In the genomic region with DNA sequence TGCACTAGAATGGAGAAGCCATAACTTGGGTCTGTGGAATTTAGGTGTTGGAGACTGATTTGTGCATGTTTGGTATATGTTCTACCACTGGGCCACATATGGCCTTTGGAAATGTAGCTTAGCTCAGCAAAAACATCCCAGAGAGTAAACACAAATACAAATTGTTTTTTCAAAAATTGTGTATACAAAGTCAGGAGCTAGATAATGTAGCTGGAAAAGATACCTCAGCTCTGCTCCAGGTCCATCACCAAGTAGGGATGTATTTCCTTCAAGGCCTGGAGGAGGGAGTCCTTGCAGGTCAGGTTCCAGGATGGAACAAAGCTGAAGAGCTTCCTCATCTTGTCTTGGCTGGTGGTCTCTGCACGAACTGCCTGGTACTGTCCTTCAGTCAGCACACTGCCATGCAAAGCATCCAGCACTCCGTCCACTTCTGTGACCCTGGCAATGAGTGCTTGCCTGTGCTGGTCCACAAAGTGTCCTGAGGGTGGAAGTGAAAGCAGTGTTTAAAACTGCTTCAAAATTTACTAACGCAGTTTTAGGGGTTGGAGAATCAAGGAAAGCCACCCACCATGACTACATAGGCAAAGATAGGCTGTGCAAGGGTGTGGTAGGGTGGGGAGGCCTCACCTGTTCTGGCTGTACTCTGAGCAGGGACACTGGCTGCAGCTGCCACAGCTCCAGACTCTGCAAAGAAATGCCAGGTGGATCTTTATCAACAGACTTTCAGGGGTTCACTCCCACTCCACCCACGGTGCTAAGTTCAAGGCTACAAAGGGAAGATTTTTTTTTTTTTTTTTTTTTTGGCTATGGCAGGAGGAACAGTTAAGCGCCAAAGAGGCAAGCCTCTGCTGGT, we compare ENCODE assay signal across 8 mouse cellular contexts. TPM values are rescaled to one million over a fixed set of nuclear protein-coding genes. Genes with fewer than 3 reads are reported as not detected.
A peak's percentile ranks its signal among the peaks of the same experiment; 100 is the strongest.
DNase-seq lines count a peak whose midpoint lies in the region; ATAC-seq and TF ChIP-seq lines count a peak whose summit lies in the region.

No protein-coding gene starts in this region.

- no peak overlapping the region for H3K4me2 ChIP-seq in forebrain, embryonic 12.5 days
- no peak overlapping the region for H3K4me2 ChIP-seq in forebrain, embryonic 14.5 days (ENCODE audit: low read length)
- H3K4me2 ChIP-seq in midbrain, embryonic 11.5 days, result no peak overlapping the region
- peak overlapping the region; percentile 58 for H3K4me2 ChIP-seq in stomach, postnatal 0 days (replicated peaks; ENCODE audit: low read depth)

- H3K27ac ChIP-seq in forebrain, embryonic 12.5 days, result no peak overlapping the region
- H3K27ac ChIP-seq in forebrain, embryonic 14.5 days (ENCODE audit: low read depth, low read length), result no peak overlapping the region
- H3K27ac ChIP-seq in midbrain, embryonic 10.5 days (replicated peaks), result no peak overlapping the region; the same call in 1 of the 2 replicates
- no peak overlapping the region for H3K27ac ChIP-seq in midbrain, embryonic 11.5 days (ENCODE audit: low read depth, low read length)
- peak overlapping the region; percentile 90 for H3K27ac ChIP-seq in stomach, postnatal 0 days (replicated peaks)

- DNase-seq in forebrain, embryonic 14.5 days (ENCODE audit: low spot score), result no peak
- no peak for DNase-seq in midbrain, embryonic 10.5 days (ENCODE audit: low spot score)
- no peak for DNase-seq in midbrain, embryonic 11.5 days (ENCODE audit: low spot score, missing footprints)
- peak; percentile 21 for DNase-seq in liver
- peak; percentile 47 for DNase-seq in stomach, postnatal 0 days (ENCODE audit: low spot score)
- DNase-seq in spleen, adult 12 weeks (ENCODE audit: low spot score), result no peak
- no peak for DNase-seq in cerebellum, postnatal 36 days

- no peak overlapping the region for H3K9ac ChIP-seq in forebrain, embryonic 12.5 days
- no peak overlapping the region for H3K9ac ChIP-seq in forebrain, embryonic 14.5 days (ENCODE audit: low read length)
- no peak overlapping the region for H3K9ac ChIP-seq in midbrain, embryonic 11.5 days (ENCODE audit: low read length)
- peak overlapping the region; percentile 55 for H3K9ac ChIP-seq in stomach, postnatal 0 days (ENCODE audit: low read length)

- ATAC-seq in forebrain, embryonic 12.5 days (ENCODE audit: low FRiP score), result peak; percentile 36; the same call in 1 of the 2 replicates
- ATAC-seq in forebrain, embryonic 14.5 days, result no peak
- no peak for ATAC-seq in midbrain, embryonic 11.5 days (ENCODE audit: low FRiP score)
- peak; percentile 68 for ATAC-seq in stomach, postnatal 0 days (ENCODE audit: low FRiP score, low TSS enrichment)

- no peak for TF ChIP-seq EP300 in stomach, postnatal 0 days (optimal IDR thresholded peaks at IDR 0.05)

- 0 out of 2 replicates have a peak, but pooled peaks cover 4% of the 10 kb centered on the region for H3K4me1 ChIP-seq in forebrain, embryonic 12.5 days
- H3K4me1 ChIP-seq in forebrain, embryonic 14.5 days (ENCODE audit: control insufficient read depth, insufficient read depth, low read length), result no peaks in the 10 kb centered on the region
- peaks cover 12% of the 10 kb centered on the region for H3K4me1 ChIP-seq in midbrain, embryonic 10.5 days
- no peaks in the 10 kb centered on the region for H3K4me1 ChIP-seq in midbrain, embryonic 11.5 days (ENCODE audit: control insufficient read depth, insufficient read depth, low read length)
- no peaks in the 10 kb centered on the region for H3K4me1 ChIP-seq in stomach, postnatal 0 days (replicated peaks; ENCODE audit: control insufficient read depth, insufficient read depth)

- no peak overlapping the region for H3K4me3 ChIP-seq in forebrain, embryonic 12.5 days (replicated peaks)
- no peak overlapping the region for H3K4me3 ChIP-seq in forebrain, embryonic 14.5 days (ENCODE audit: low read depth, low read length)
- H3K4me3 ChIP-seq in midbrain, embryonic 10.5 days, result 0 out of 2 replicates have a peak overlapping the region, but pooled peaks have one; percentile 30
- no peak overlapping the region for H3K4me3 ChIP-seq in midbrain, embryonic 11.5 days (ENCODE audit: low read depth, low read length)
- peak overlapping the region; percentile 41 for H3K4me3 ChIP-seq in stomach, postnatal 0 days (ENCODE audit: low read depth, low read length)

- no peak for TF ChIP-seq CTCF in stomach, postnatal 0 days (IDR thresholded peaks at IDR 0.05; ENCODE audit: low read depth)

- peaks cover 28% of the 10 kb centered on the region for H3K36me3 ChIP-seq in forebrain, embryonic 12.5 days (replicated peaks)
- peaks cover 36% of the 10 kb centered on the region for H3K36me3 ChIP-seq in forebrain, embryonic 14.5 days (ENCODE audit: control insufficient read depth, insufficient read depth, low read length)
- peaks cover 52% of the 10 kb centered on the region for H3K36me3 ChIP-seq in midbrain, embryonic 10.5 days
- H3K36me3 ChIP-seq in midbrain, embryonic 11.5 days (ENCODE audit: control insufficient read depth, insufficient read depth, low read length), result no peaks in the 10 kb centered on the region
- peaks cover 3% of the 10 kb centered on the region; the same call in 1 of the 2 replicates for H3K36me3 ChIP-seq in stomach, postnatal 0 days (ENCODE audit: control insufficient read depth, insufficient read depth, low read length)

- WGBS in forebrain, embryonic 12.5 days, result 48% methylated on average over 5 of the region's 5 CpGs
- 54% methylated on average over 5 of the region's 5 CpGs for WGBS in forebrain, embryonic 14.5 days
- 54% methylated on average over 5 of the region's 5 CpGs for WGBS in midbrain, embryonic 10.5 days
- WGBS in midbrain, embryonic 11.5 days, result 48% methylated on average over 5 of the region's 5 CpGs
- WGBS in stomach, postnatal 0 days, result 23% methylated on average over 5 of the region's 5 CpGs

- H3K27me3 ChIP-seq in forebrain, embryonic 12.5 days, result no peaks in the 10 kb centered on the region
- H3K27me3 ChIP-seq in forebrain, embryonic 14.5 days (replicated peaks; ENCODE audit: control insufficient read depth, insufficient read depth, low read length), result no peaks in the 10 kb centered on the region
- no peaks in the 10 kb centered on the region for H3K27me3 ChIP-seq in midbrain, embryonic 10.5 days (ENCODE audit: low read depth, poor library complexity, severe bottlenecking)
- H3K27me3 ChIP-seq in midbrain, embryonic 11.5 days (ENCODE audit: control insufficient read depth, insufficient read depth, low read length), result no peaks in the 10 kb centered on the region
- H3K27me3 ChIP-seq in stomach, postnatal 0 days (ENCODE audit: control insufficient read depth, insufficient read depth, low read length), result no peaks in the 10 kb centered on the region

- H3K9me3 ChIP-seq in forebrain, embryonic 12.5 days, result no peaks in the 10 kb centered on the region
- no peaks in the 10 kb centered on the region for H3K9me3 ChIP-seq in forebrain, embryonic 14.5 days (replicated peaks; ENCODE audit: control insufficient read depth, low read length)
- no peaks in the 10 kb centered on the region for H3K9me3 ChIP-seq in midbrain, embryonic 10.5 days (replicated peaks)
- no peaks in the 10 kb centered on the region for H3K9me3 ChIP-seq in midbrain, embryonic 11.5 days (ENCODE audit: control insufficient read depth, low read length)
- H3K9me3 ChIP-seq in stomach, postnatal 0 days (ENCODE audit: control insufficient read depth, low read length), result no peaks in the 10 kb centered on the region

RNA-seq across cellular contexts. Expression of gene Pycard, which starts 1.0 kb away (rescaled TPM):
- 3.3 and 5.9 TPM in 2 replicates for polyA plus RNA-seq in forebrain, embryonic 12.5 days (2016; fragmentation: Nextera tagmentation; extraction: Ambion mirVana)
- polyA plus RNA-seq in forebrain, embryonic 14.5 days (2014; fragmentation: Nextera tagmentation; extraction: Ambion mirVana), result 7.1 and 11.5 TPM in 2 replicates
- polyA plus RNA-seq in midbrain, embryonic 10.5 days (2016; fragmentation: Nextera tagmentation; extraction: Ambion mirVana), result 6.1 and 7.5 TPM in 2 replicates
- polyA plus RNA-seq in midbrain, embryonic 11.5 days (2014; fragmentation: Nextera tagmentation; extraction: Ambion mirVana), result 5.5 and 6.7 TPM in 2 replicates
- polyA plus RNA-seq in stomach, postnatal 0 days (2015; fragmentation: Nextera tagmentation; extraction: Ambion mirVana), result 266 and 273 TPM in 2 replicates

RNA-seq across cellular contexts. Expression of gene Trim72, which starts 11.0 kb away (rescaled TPM):
- not detected in 2 replicates for polyA plus RNA-seq in forebrain, embryonic 12.5 days (2016; fragmentation: Nextera tagmentation; extraction: Ambion mirVana)
- not detected in 2 replicates for polyA plus RNA-seq in forebrain, embryonic 14.5 days (2014; fragmentation: Nextera tagmentation; extraction: Ambion mirVana)
- not detected in 2 replicates for polyA plus RNA-seq in midbrain, embryonic 10.5 days (2016; fragmentation: Nextera tagmentation; extraction: Ambion mirVana)
- 0.07 TPM in 1 of 2 replicates, not detected in the other for polyA plus RNA-seq in midbrain, embryonic 11.5 days (2014; fragmentation: Nextera tagmentation; extraction: Ambion mirVana)
- 0.38 and 0.52 TPM in 2 replicates for polyA plus RNA-seq in stomach, postnatal 0 days (2015; fragmentation: Nextera tagmentation; extraction: Ambion mirVana)

RNA-seq across cellular contexts. Expression of gene Fus, which starts 25.5 kb away (rescaled TPM):
- 517 and 534 TPM in 2 replicates for polyA plus RNA-seq in forebrain, embryonic 12.5 days (2016; fragmentation: Nextera tagmentation; extraction: Ambion mirVana)
- polyA plus RNA-seq in forebrain, embryonic 14.5 days (2014; fragmentation: Nextera tagmentation; extraction: Ambion mirVana), result 55.9 and 60.1 TPM in 2 replicates
- polyA plus RNA-seq in midbrain, embryonic 10.5 days (2016; fragmentation: Nextera tagmentation; extraction: Ambion mirVana), result 336 and 358 TPM in 2 replicates
- polyA plus RNA-seq in midbrain, embryonic 11.5 days (2014; fragmentation: Nextera tagmentation; extraction: Ambion mirVana), result 51.6 and 54.4 TPM in 2 replicates
- polyA plus RNA-seq in stomach, postnatal 0 days (2015; fragmentation: Nextera tagmentation; extraction: Ambion mirVana), result 124 and 130 TPM in 2 replicates

RNA-seq across cellular contexts. Expression of gene Prss36, which starts 46.2 kb away (rescaled TPM):
- 8.4 and 9.0 TPM in 2 replicates for polyA plus RNA-seq in forebrain, embryonic 12.5 days (2016; fragmentation: Nextera tagmentation; extraction: Ambion mirVana)
- 12.3 and 12.9 TPM in 2 replicates for polyA plus RNA-seq in forebrain, embryonic 14.5 days (2014; fragmentation: Nextera tagmentation; extraction: Ambion mirVana)
- 11.0 and 13.0 TPM in 2 replicates for polyA plus RNA-seq in midbrain, embryonic 10.5 days (2016; fragmentation: Nextera tagmentation; extraction: Ambion mirVana)
- 9.4 and 9.6 TPM in 2 replicates for polyA plus RNA-seq in midbrain, embryonic 11.5 days (2014; fragmentation: Nextera tagmentation; extraction: Ambion mirVana)
- 9.1 and 9.7 TPM in 2 replicates for polyA plus RNA-seq in stomach, postnatal 0 days (2015; fragmentation: Nextera tagmentation; extraction: Ambion mirVana)

Comparison
In these comparisons a context has a peak if more than half of its experiments do, and no peak if none do; other contexts are left out.
1. ATAC-seq: peak in forebrain, embryonic 12.5 days (single experiment) and stomach, postnatal 0 days (single experiment); none in forebrain, embryonic 14.5 days (single experiment) and midbrain, embryonic 11.5 days (single experiment).
2. H3K4me3 ChIP-seq: peak in midbrain, embryonic 10.5 days (single experiment) and stomach, postnatal 0 days (single experiment); none in forebrain, embryonic 12.5 days (single experiment), forebrain, embryonic 14.5 days (single experiment) and midbrain, embryonic 11.5 days (single experiment).
3. DNase-seq: peak in liver (single experiment) and stomach, postnatal 0 days (single experiment); none in forebrain, embryonic 14.5 days (single experiment), midbrain, embryonic 10.5 days (single experiment), midbrain, embryonic 11.5 days (single experiment), spleen, adult 12 weeks (single experiment) and cerebellum, postnatal 36 days (0 of 2).
4. RNA of gene Pycard, which starts 1.0 kb away (polyA plus RNA-seq): 266 to 273 TPM in stomach, postnatal 0 days; 7.1 to 11.5 TPM in forebrain, embryonic 14.5 days, 6.1 to 7.5 TPM in midbrain, embryonic 10.5 days, 5.5 to 6.7 TPM in midbrain, embryonic 11.5 days and 3.3 to 5.9 TPM in forebrain, embryonic 12.5 days; every median in the first group is over 10 times any median in the second.